Mouse (Mus musculus): ENCODE data around the gene Fam214a.

The Fam214a gene

GRCm38 (mm10) chr9:74952756-74953247 lies at the start of gene Fam214a:
TSS of gene Fam214a (plus strand) at chr9:74952884.
- peak; percentile 93 for DNase-seq (ENCODE audit: low read depth)

GRCm38 (mm10) chr9:74904866-74905508 lies 47.7 kb upstream of the Fam214a start:
- peak; percentile 81 for DNase-seq (ENCODE audit: low read depth)

- DNase-seq (ENCODE audit: low read depth): peak; percentile 10
Measured at GRCm38 (mm10) chr9:74906951-74907350, 45.7 kb upstream of the Fam214a start.

GRCm38 (mm10) chr9:74909245-74909644 lies 43.4 kb upstream of the Fam214a start:
- DNase-seq (ENCODE audit: low read depth): peak; percentile 61

- no peak for DNase-seq (ENCODE audit: low read depth)
Measured at GRCm38 (mm10) chr9:74910226-74910759, 42.4 kb upstream of the Fam214a start.

GRCm38 (mm10) chr9:74911430-74911829 lies 41.3 kb upstream of the Fam214a start:
- DNase-seq (ENCODE audit: low read depth): peak; percentile 24

GRCm38 (mm10) chr9:74911919-74912318 lies 40.8 kb upstream of the Fam214a start:
- DNase-seq (ENCODE audit: low read depth): peak; percentile 8

GRCm38 (mm10) chr9:74912619-74913376 lies 39.9 kb upstream of the Fam214a start:
- DNase-seq (ENCODE audit: low read depth): peak; percentile 21

- DNase-seq (ENCODE audit: low read depth): no peak
Measured at GRCm38 (mm10) chr9:74915611-74916010, 37.1 kb upstream of the Fam214a start.

GRCm38 (mm10) chr9:74920450-74920849 lies 32.2 kb upstream of the Fam214a start:
- no peak for DNase-seq (ENCODE audit: low read depth)

GRCm38 (mm10) chr9:74921422-74921821 lies 31.3 kb upstream of the Fam214a start:
- DNase-seq (ENCODE audit: low read depth): no peak

- no peak for DNase-seq (ENCODE audit: low read depth)
Measured at GRCm38 (mm10) chr9:74922884-74923283, 29.8 kb upstream of the Fam214a start.

GRCm38 (mm10) chr9:74923291-74923977 lies 29.2 kb upstream of the Fam214a start:
- DNase-seq (ENCODE audit: low read depth): no peak

- no peak for DNase-seq (ENCODE audit: low read depth)
Measured at GRCm38 (mm10) chr9:74925220-74925769, 27.4 kb upstream of the Fam214a start.

GRCm38 (mm10) chr9:74929981-74930423 lies 22.7 kb upstream of the Fam214a start:
- no peak for DNase-seq (ENCODE audit: low read depth)

GRCm38 (mm10) chr9:74930653-74931052 lies 22.0 kb upstream of the Fam214a start:
- no peak for DNase-seq (ENCODE audit: low read depth)

- no peak for DNase-seq (ENCODE audit: low read depth)
Measured at GRCm38 (mm10) chr9:74935289-74935688, 17.4 kb upstream of the Fam214a start.

- DNase-seq (ENCODE audit: low read depth): peak; percentile 18
Measured at GRCm38 (mm10) chr9:74937761-74938160, 14.9 kb upstream of the Fam214a start.

GRCm38 (mm10) chr9:74938670-74939534 lies 13.8 kb upstream of the Fam214a start:
- DNase-seq (ENCODE audit: low read depth): no peak

GRCm38 (mm10) chr9:74946713-74947402 lies 5.8 kb upstream of the Fam214a start:
- DNase-seq (ENCODE audit: low read depth): peak; percentile 27
